Mouse (Mus musculus) liver, embryonic 15.5 days (tissue): ENCODE measurements around the gene Gatb. TPM values are rescaled to one million over a fixed set of nuclear protein-coding genes. Genes with fewer than 3 reads are reported as not detected.

Source experiments
- ATAC-seq: fragments of 200-750 bp; cut with Nextera tagmentation; 2 replicates; pipeline ENCODE4 v1.8.0; 2017; ENCODE audit warnings: moderate number of reproducible peaks, mild to moderate bottlenecking, moderate library complexity; ENCODE audit not compliant: insufficient read depth
- H3K27ac ChIP-seq: fragments of 300-500 bp; sonication (generic); replicated peaks from 2 replicates; pipeline ENCODE4 v1.5.1; 2015; ENCODE audit warnings: mild to moderate bottlenecking, inconsistent platforms
- H3K27me3 ChIP-seq: fragments of 300-500 bp; sonication (generic); 2 replicates; pipeline ENCODE4 v1.6.1; 2015; ENCODE audit warnings: mild to moderate bottlenecking, inconsistent platforms
- H3K36me3 ChIP-seq: fragments of 300-500 bp; sonication (generic); replicated peaks from 2 replicates; pipeline ENCODE4 v1.6.1; 2015; ENCODE audit warnings: moderate library complexity, mild to moderate bottlenecking, inconsistent platforms
- H3K4me1 ChIP-seq: fragments of 300-500 bp; sonication (generic); replicated peaks from 2 replicates; pipeline ENCODE4 v1.6.1; 2015; ENCODE audit warnings: inconsistent platforms
- H3K4me2 ChIP-seq: fragments of 300-500 bp; sonication (generic); 2 replicates; pipeline ENCODE4 v1.6.1; 2015; ENCODE audit warnings: moderate library complexity, mild to moderate bottlenecking, inconsistent platforms
- H3K4me3 ChIP-seq: fragments of 300-500 bp; sonication (generic); replicated peaks from 2 replicates; pipeline ENCODE4 v1.5.1; 2015; ENCODE audit warnings: mild to moderate bottlenecking, inconsistent platforms
- H3K9ac ChIP-seq: fragments of 300-500 bp; sonication (generic); 2 replicates; pipeline ENCODE4 v1.6.1; 2015; ENCODE audit warnings: moderate library complexity, mild to moderate bottlenecking, inconsistent platforms
- H3K9me3 ChIP-seq: fragments of 300-500 bp; sonication (generic); replicated peaks from 2 replicates; pipeline ENCODE4 v1.6.1; 2016; ENCODE audit warnings: inconsistent platforms
- WGBS: fragments of 180-500 bp; shearing (Covaris S2); methylation state at CpG from one replicate; pipeline ENCODE4 v1.1.7; 2015; ENCODE audit warnings: mixed read lengths; ENCODE audit not compliant: insufficient replicate concordance; 5-methylcytosine and 5-hydroxymethylcytosine counted together
- polyA plus RNA-seq: library from polyadenylated mRNA; unstranded; fragments of >200 nt; fragmentation: Nextera tagmentation; extraction: Ambion mirVana; gene quantifications from 2 replicates; pipeline ENCODE4 v1.2.1, GENCODE M21; 2015

Gene Gatb
- polyA plus RNA-seq = 13.9 and 17.1 TPM in 2 replicates

- Histone ChIP-seq H3K9ac (peak within 1 kb of the TSS; percentile 73), H3K27me3 (no peaks in the 10 kb centered on the region), H3K36me3 (no peaks in the 10 kb centered on the region), H3K4me3 (peak within 1 kb of the TSS; percentile 80), H3K4me2 (peak within 1 kb of the TSS; percentile 82), H3K27ac (peak within 1 kb of the TSS; percentile 73), H3K9me3 (no peaks in the 10 kb centered on the region), H3K4me1 (peaks cover 10% of the 10 kb centered on the region)
- WGBS = under 1% methylated on average over 41 of the region's 41 CpGs
- ATAC-seq = peak; percentile 100
Measured at GRCm38 (mm10) chr3:85573864-85574830, at the start of gene Gatb. Gene Gatb (plus strand): TSS chr3:85574119.

GRCm38 (mm10) chr3:85530601-85531161, 43.2 kb upstream of the Gatb start:
- Histone ChIP-seq H3K27ac (no peak overlapping the region), H3K9ac (no peak overlapping the region), H3K36me3 (no peaks in the 10 kb centered on the region), H3K4me1 (no peaks in the 10 kb centered on the region), H3K4me2 (no peak overlapping the region), H3K27me3 (no peaks in the 10 kb centered on the region), H3K4me3 (no peak overlapping the region), H3K9me3 (no peaks in the 10 kb centered on the region)
- ATAC-seq = no peak
- 70% methylated on average over 8 of the region's 8 CpGs for WGBS

- H3K9me3 ChIP-seq = no peaks in the 10 kb centered on the region
- no peaks in the 10 kb centered on the region for H3K36me3 ChIP-seq
- no peak overlapping the region for H3K4me2 ChIP-seq
- WGBS = 72% methylated on average over 3 of the region's 3 CpGs
- H3K27me3 ChIP-seq = no peaks in the 10 kb centered on the region
- H3K4me3 ChIP-seq = no peak overlapping the region
- ATAC-seq = no peak
- no peak overlapping the region for H3K27ac ChIP-seq
- no peak overlapping the region for H3K9ac ChIP-seq
- no peaks in the 10 kb centered on the region for H3K4me1 ChIP-seq
Measured at GRCm38 (mm10) chr3:85532376-85532775, 41.5 kb upstream of the Gatb start.

GRCm38 (mm10) chr3:85535042-85535441, 38.9 kb upstream of the Gatb start:
- Histone ChIP-seq H3K4me1 (no peaks in the 10 kb centered on the region), H3K9ac (no peak overlapping the region), H3K4me3 (no peak overlapping the region), H3K36me3 (no peaks in the 10 kb centered on the region), H3K27ac (no peak overlapping the region), H3K4me2 (no peak overlapping the region), H3K9me3 (no peaks in the 10 kb centered on the region), H3K27me3 (no peaks in the 10 kb centered on the region)
- ATAC-seq = no peak
- 65% methylated on average over 3 of the region's 3 CpGs for WGBS

GRCm38 (mm10) chr3:85535621-85536520, 38.0 kb upstream of the Gatb start:
- no peaks in the 10 kb centered on the region for H3K4me1 ChIP-seq
- WGBS = 66% methylated on average over 11 of the region's 11 CpGs

GRCm38 (mm10) chr3:85542765-85543164, 31.2 kb upstream of the Gatb start:
- Histone ChIP-seq H3K27ac (no peak overlapping the region), H3K4me3 (no peak overlapping the region), H3K36me3 (no peaks in the 10 kb centered on the region), H3K4me1 (no peaks in the 10 kb centered on the region), H3K27me3 (no peaks in the 10 kb centered on the region), H3K9ac (no peak overlapping the region), H3K9me3 (no peaks in the 10 kb centered on the region), H3K4me2 (no peak overlapping the region)
- no peak for ATAC-seq
- WGBS = 14% methylated on average over 3 of the region's 3 CpGs

More at GRCm38 (mm10) chr3:85535621-85536520, 38.0 kb upstream of the Gatb start:
- Histone ChIP-seq H3K9me3 (no peaks in the 10 kb centered on the region), H3K9ac (no peak overlapping the region), H3K36me3 (no peaks in the 10 kb centered on the region), H3K27ac (no peak overlapping the region), H3K4me3 (no peak overlapping the region), H3K4me2 (no peak overlapping the region), H3K27me3 (no peaks in the 10 kb centered on the region)
- no peak for ATAC-seq

- Histone ChIP-seq H3K27me3 (no peaks in the 10 kb centered on the region), H3K9ac (no peak overlapping the region), H3K36me3 (no peaks in the 10 kb centered on the region), H3K4me2 (no peak overlapping the region), H3K4me3 (no peak overlapping the region), H3K9me3 (no peaks in the 10 kb centered on the region), H3K27ac (no peak overlapping the region), H3K4me1 (no peaks in the 10 kb centered on the region)
- no peak for ATAC-seq
- WGBS = 43% methylated on average over 2 of the region's 2 CpGs
Measured at GRCm38 (mm10) chr3:85543652-85544051, 30.3 kb upstream of the Gatb start.

- ATAC-seq = no peak
Measured at GRCm38 (mm10) chr3:85550312-85550711, 23.6 kb upstream of the Gatb start.

GRCm38 (mm10) chr3:85551352-85551751, 22.6 kb upstream of the Gatb start:
- Histone ChIP-seq H3K36me3 (no peaks in the 10 kb centered on the region), H3K4me2 (no peak overlapping the region), H3K27ac (no peak overlapping the region), H3K4me3 (no peak overlapping the region), H3K9me3 (no peaks in the 10 kb centered on the region), H3K27me3 (no peaks in the 10 kb centered on the region), H3K4me1 (no peaks in the 10 kb centered on the region), H3K9ac (no peak overlapping the region)
- ATAC-seq = no peak
- WGBS = 49% methylated on average over 2 of the region's 2 CpGs

More at GRCm38 (mm10) chr3:85550312-85550711, 23.6 kb upstream of the Gatb start:
- H3K4me1 ChIP-seq = no peaks in the 10 kb centered on the region
- H3K9ac ChIP-seq = no peak overlapping the region
- H3K4me3 ChIP-seq = no peak overlapping the region
- H3K27ac ChIP-seq = no peak overlapping the region
- H3K4me2 ChIP-seq = no peak overlapping the region
- no peaks in the 10 kb centered on the region for H3K9me3 ChIP-seq
- H3K36me3 ChIP-seq = no peaks in the 10 kb centered on the region
- WGBS = 67% methylated on average over 4 of the region's 4 CpGs
- no peaks in the 10 kb centered on the region for H3K27me3 ChIP-seq

- no peak overlapping the region for H3K4me2 ChIP-seq
- H3K27ac ChIP-seq = no peak overlapping the region
- H3K9ac ChIP-seq = no peak overlapping the region
- no peaks in the 10 kb centered on the region for H3K36me3 ChIP-seq
- H3K4me3 ChIP-seq = no peak overlapping the region
- 61% methylated on average over 6 of the region's 6 CpGs for WGBS
- no peaks in the 10 kb centered on the region for H3K27me3 ChIP-seq
- ATAC-seq = no peak
- H3K9me3 ChIP-seq = no peaks in the 10 kb centered on the region
- no peaks in the 10 kb centered on the region for H3K4me1 ChIP-seq
Measured at GRCm38 (mm10) chr3:85553731-85554277, 20.1 kb upstream of the Gatb start.
